In genomic region chr7:109072326-109072725, GRCm38 (mm10) we compare ENCODE assay signal across 15 mouse cellular contexts. TPM values are rescaled to one million over a fixed set of nuclear protein-coding genes. Genes with fewer than 3 reads are reported as not detected.
DNase-seq lines count a peak whose midpoint lies in the region.
"Had no signal": no experiment of that assay in that cellular context is flagged by ENCODE, and none has a peak within 500 bp of the region (broad histone marks: within the 10 kb centered on the region; RNA-seq: fewer than 3 reads in every experiment).

No protein-coding gene starts in this region.

- intact Hi-C loops in heart, postnatal 25 days (cut with DNase I): no loop called here

- peak; percentile 62 to 74 for DNase-seq in adrenal gland, adult (ENCODE audit: inconsistent age in 2 of 2, low spot score in 1 of 2)
- no peak for DNase-seq in adrenal gland, postnatal 25 days
- peak; percentile 10 for DNase-seq in heart, adult 11 months
- DNase-seq in heart, postnatal 25 days (ENCODE audit: low spot score): no peak
- DNase-seq in NIH3T3 (ENCODE audit: low read depth): peak; percentile 5
- peak; percentile 33 for DNase-seq in fibroblast of lung, adult 2 months (ENCODE audit: low read depth)
- DNase-seq in layer of hippocampus, adult 9-11 months: no peak
- DNase-seq: cerebellum, adult 11-12 months; cerebellum, adult 9-11 months; cerebellum, postnatal 36 days; forebrain, postnatal 0 days; gastrocnemius, adult 2 months; gastrocnemius, postnatal 25 days; heart, postnatal 4 days had no signal

RNA-seq across cellular contexts. Expression of gene Ric3, which starts 10.8 kb away (rescaled TPM):
- total RNA-seq in adrenal gland, postnatal 25 days (2021): 31.9 and 37.8 TPM in 2 replicates
- under 1 TPM; 0.70 to 0.89 TPM for total RNA-seq in heart, postnatal 25 days (2021)
- total RNA-seq: MEL had no signal

Comparison
In these comparisons a context has a peak if more than half of its experiments do, and no peak if none do; other contexts are left out.
1. DNase-seq: peak in adrenal gland, adult (2 of 2), heart, adult 11 months (single experiment), NIH3T3 (single experiment) and fibroblast of lung, adult 2 months (single experiment); none in adrenal gland, postnatal 25 days (single experiment), heart, postnatal 25 days (single experiment) and layer of hippocampus, adult 9-11 months (single experiment).
2. RNA of gene Ric3, which starts 10.8 kb away (total RNA-seq): 31.9 to 37.8 TPM in adrenal gland, postnatal 25 days; 0.70 to 0.89 TPM in heart, postnatal 25 days; every median in the first group is over 10 times any median in the second.